Mouse (Mus musculus) testis, adult 2 months (tissue): ENCODE measurements around the gene Rpap1. TPM values are rescaled to one million over a fixed set of nuclear protein-coding genes. Genes with fewer than 3 reads are reported as not detected.

Source experiments
- H3K27ac ChIP-seq: fragments of 200-500 bp; 2 replicates; pipeline ENCODE4 v1.5.1; 2012; ENCODE audit warnings: low read depth, low read length; ENCODE audit not compliant: control insufficient read depth, insufficient read depth
- H3K27me3 ChIP-seq: fragments of 200-500 bp; 2 replicates; pipeline ENCODE4 v1.6.1; 2012; ENCODE audit warnings: mild to moderate bottlenecking, low read length, moderate library complexity; ENCODE audit not compliant: control insufficient read depth, insufficient read depth
- H3K36me3 ChIP-seq: fragments of 200-500 bp; 2 replicates; pipeline ENCODE4 v1.6.1; 2012; ENCODE audit warnings: mild to moderate bottlenecking, low read length; ENCODE audit not compliant: control insufficient read depth, insufficient read depth
- H3K4me1 ChIP-seq: fragments of 200-500 bp; 2 replicates; pipeline ENCODE4 v1.6.1; 2012; ENCODE audit warnings: low read length; ENCODE audit not compliant: control insufficient read depth, insufficient read depth
- H3K4me3 ChIP-seq: fragments of 200-500 bp; 2 replicates; pipeline ENCODE4 v1.5.1; 2012; ENCODE audit warnings: low read depth, mild to moderate bottlenecking, low read length, moderate library complexity, mixed read lengths; ENCODE audit not compliant: control insufficient read depth
- CTCF ChIP-seq: fragments of 200-500 bp; IDR thresholded peaks from 2 replicates; pipeline ENCODE4 v1.5.1; 2012; ENCODE audit warnings: low read depth, mild to moderate bottlenecking, inconsistent platforms, low read length, moderate library complexity; ENCODE audit not compliant: control insufficient read depth, insufficient read depth, insufficient replicate concordance
- POLR2A ChIP-seq: fragments of 200-500 bp; IDR thresholded peaks from 2 replicates; pipeline ENCODE4 v1.6.1; 2012; ENCODE audit warnings: low read depth, mild to moderate bottlenecking, inconsistent platforms, low read length, moderate library complexity; ENCODE audit not compliant: control insufficient read depth
- polyA plus RNA-seq: library from polyadenylated mRNA; depleted of rRNA; stranded (reverse); fragments of >200 nt; gene quantifications from 2 replicates; pipeline ENCODE4 v1.2.3, GENCODE M21; 2012

Rpap1 gene
- polyA plus RNA-seq, 1 experiment, result 13.7 TPM

DNA sequence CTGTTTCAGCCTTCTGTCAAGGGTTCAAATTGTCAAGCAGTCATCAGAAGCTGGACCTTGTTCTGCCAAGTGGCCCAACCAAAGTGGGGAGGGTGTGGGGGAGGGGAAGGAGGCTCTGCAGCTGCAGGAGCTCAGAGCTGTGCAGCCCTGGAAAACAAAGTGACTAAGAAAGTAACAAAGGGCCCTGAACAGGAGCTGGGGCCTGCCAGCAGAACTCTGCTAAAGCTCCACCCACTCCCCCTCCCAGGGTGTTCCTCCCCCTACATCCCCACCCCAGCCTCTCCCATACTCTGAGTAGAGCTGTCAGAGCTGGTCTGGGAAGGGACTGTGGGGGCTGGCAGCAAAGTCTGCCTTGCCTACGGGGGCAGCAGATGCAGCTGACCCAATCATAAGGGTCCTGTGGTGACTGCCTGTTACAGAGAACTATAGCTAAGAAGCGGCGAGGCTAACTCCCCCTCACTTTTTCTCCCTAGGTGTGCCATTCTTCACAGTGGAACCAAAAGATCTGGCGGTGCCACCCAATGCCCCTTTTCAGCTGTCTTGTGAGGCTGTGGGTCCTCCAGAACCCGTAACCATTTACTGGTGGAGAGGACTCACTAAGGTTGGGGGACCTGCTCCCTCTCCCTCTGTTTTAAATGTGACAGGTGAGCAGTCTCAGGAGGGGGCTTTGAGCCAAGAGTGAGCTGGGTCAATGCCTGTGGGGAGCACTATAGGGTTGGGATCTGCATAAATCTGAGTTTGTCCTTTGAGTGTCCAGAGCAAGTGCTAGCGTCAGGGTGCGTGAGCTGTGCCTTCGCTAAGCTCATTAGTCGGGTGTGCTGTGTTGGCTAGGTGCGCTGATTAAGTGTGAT is 15.7 kb upstream of the Rpap1 start:
- peak overlapping the region; percentile 30; the same call in 1 of the 2 replicates for H3K27ac ChIP-seq
- peaks cover 14% of the 10 kb centered on the region for H3K4me1 ChIP-seq
- no peaks in the 10 kb centered on the region for H3K36me3 ChIP-seq
- no peak for TF ChIP-seq POLR2A
- no peak for TF ChIP-seq CTCF
- H3K27me3 ChIP-seq, result peaks cover 2% of the 10 kb centered on the region
- H3K4me3 ChIP-seq, result no peak overlapping the region

DNA sequence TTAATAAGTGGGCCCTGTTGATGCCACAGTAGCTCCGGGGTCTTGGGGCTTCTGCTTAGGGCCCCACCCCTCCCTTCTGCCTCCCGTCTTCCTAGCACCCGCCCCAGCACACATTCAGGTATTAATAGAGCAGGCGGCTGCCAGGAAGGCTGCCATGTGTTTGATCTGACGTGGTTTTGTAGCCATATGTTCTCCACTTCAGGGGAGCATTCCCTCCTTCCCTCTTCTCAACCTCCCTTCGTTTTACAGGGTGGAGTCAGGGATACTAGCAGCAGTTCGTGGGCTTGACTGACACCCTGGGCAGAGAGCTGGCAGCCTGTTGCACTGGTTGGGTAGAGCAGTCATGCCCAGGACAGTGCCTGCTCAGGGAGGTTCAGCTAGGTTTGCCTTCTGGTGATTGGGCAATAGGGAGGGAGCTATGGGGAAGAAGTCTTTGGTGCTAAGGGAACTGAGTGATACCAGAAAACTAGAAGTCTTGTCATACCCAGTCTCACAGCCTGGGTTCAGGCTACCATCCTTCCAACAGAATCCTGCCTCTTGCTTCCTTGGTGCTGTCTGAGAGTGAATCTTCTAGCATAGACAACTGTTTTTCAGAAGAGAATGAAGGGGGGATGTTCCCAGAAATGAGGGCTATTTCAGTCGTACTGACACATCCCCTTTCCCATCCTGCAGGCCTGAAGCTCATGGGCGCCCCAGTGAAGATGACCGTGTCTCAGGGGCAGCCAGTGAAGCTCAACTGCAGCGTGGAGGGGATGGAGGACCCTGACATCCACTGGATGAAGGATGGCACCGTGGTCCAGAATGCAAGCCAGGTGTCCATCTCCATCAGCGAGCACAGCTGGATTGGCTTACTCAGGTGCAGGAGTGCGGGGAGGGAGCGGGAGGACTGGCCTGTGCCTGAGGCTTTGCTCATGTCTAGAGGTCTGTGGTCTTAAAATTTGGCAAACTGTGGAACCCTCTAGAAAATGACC is 13.8 kb upstream of the Rpap1 start:
- H3K4me3 ChIP-seq, result no peak overlapping the region
- TF ChIP-seq CTCF, result no peak
- TF ChIP-seq POLR2A, result no peak
- H3K36me3 ChIP-seq, result no peaks in the 10 kb centered on the region
- peaks cover 14% of the 10 kb centered on the region for H3K4me1 ChIP-seq
- H3K27ac ChIP-seq, result no peak overlapping the region
- peaks cover 2% of the 10 kb centered on the region for H3K27me3 ChIP-seq

DNA sequence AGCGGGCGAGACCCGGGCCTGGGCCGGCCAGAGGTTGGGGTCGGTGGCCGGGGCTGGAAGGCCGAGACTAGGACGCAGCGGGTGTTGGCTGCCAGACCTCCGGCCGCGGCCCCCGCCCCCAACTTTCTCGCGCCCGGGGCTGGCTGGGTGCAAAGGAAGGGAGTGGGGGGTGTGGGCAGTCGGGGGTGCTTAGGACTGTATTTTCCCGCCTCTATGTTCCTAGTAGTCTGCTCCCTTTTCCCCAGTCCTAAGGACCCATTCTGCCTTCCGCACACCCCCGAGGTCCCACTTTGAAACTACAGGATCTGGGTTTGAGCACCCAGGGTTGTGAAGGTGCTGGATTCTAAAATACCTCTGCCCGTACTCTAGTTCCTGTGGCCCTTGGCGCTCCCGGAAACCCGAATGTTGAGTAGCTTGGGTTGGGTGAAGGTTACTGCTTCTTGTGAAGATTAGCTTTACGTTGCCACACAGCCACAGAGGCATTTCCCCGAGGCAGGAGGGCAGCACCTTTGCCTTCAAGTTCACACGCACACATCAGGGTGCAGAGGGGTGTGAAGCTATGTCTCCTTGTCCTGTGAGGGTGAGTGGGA is 12.7 kb upstream of the Rpap1 start:
- Histone ChIP-seq H3K27ac (peak overlapping the region; percentile 66), H3K27me3 (peaks cover 2% of the 10 kb centered on the region), H3K36me3 (no peaks in the 10 kb centered on the region), H3K4me3 (peak overlapping the region; percentile 73), H3K4me1 (peaks cover 14% of the 10 kb centered on the region)
- TF ChIP-seq POLR2A (0 out of 2 replicates have a peak, but pooled peaks have one; percentile 20), CTCF (no peak)

DNA sequence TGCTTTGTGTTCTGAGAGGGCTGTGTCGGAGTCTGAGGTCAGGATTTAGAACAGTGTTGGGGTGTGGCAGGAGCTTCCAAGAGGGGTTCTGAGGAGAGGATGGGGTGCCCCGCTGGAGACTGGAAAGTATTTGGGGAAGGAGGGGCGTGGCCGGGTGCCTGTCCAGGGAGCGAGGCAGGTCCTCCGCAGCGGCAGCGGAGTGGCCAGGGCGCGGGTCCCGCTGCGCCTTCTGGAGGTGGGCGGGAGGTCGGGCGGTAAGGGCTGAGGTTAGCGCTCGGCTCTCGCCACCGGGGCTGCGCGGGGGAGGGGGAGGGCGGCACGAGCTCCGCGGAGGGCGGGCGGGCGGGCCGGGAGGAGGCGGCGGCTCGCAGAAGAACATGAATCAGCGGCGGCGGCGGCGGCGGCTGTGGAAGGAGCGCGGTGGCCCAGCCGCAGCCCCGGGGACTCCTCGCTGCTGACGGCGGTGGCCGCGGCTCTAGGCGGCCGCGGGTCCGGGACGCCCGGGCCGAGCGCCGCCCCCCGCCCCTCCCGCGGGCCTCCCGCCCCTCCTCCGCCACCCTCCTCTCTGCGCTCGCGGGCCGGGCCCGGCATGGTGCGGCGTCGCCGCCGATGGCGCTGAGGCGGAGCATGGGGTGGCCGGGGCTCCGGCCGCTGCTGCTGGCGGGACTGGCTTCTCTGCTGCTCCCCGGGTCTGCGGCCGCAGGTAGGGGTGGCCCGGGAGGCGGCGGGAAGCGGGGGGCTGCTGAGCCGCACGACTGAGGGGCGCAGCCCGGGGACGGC is 12.0 kb upstream of the Rpap1 start:
- Histone ChIP-seq H3K27ac (peak overlapping the region; percentile 66), H3K36me3 (no peaks in the 10 kb centered on the region), H3K4me3 (peak overlapping the region; percentile 76), H3K27me3 (peaks cover 2% of the 10 kb centered on the region), H3K4me1 (peaks cover 14% of the 10 kb centered on the region)
- TF ChIP-seq CTCF (no peak), POLR2A (no peak)

DNA sequence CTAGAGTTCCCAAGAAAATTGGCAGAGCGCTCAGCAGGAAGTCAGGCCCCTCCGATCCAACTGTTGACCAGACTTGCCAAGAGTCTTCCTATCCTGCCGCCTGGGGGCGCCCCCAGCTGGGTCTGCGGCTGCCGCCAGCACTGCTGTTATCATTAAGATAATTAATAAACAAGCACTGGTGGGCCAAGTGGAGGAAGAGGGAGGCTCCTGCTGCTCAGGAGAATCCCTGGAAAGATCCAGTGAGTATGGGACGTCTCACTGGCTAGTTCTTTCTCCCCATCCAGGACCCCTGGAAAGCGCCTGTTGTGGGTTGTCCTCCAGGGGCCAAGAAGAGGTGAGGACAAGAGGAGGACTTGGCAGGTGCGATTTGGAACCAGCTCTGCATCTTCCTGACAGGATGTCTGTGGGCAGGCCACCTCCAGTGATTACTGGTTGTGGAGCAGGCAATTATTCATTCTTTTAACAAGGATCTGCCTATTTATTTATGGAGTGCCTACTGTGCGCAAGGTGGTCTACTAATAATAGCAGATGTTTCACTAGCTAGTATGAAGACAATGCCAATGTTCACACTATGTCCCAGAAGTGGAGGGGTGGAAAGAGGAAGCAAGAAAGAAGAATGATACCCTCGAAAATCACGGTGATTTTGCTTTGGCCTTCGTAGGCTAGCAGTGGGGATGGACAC is 11.1 kb upstream of the Rpap1 start:
- TF ChIP-seq CTCF (no peak; the same call in 1 of the 2 replicates), POLR2A (no peak)
- Histone ChIP-seq H3K4me3 (no peak overlapping the region; the same call in 1 of the 2 replicates), H3K27me3 (peaks cover 2% of the 10 kb centered on the region), H3K27ac (no peak overlapping the region), H3K4me1 (peaks cover 14% of the 10 kb centered on the region), H3K36me3 (no peaks in the 10 kb centered on the region)

DNA sequence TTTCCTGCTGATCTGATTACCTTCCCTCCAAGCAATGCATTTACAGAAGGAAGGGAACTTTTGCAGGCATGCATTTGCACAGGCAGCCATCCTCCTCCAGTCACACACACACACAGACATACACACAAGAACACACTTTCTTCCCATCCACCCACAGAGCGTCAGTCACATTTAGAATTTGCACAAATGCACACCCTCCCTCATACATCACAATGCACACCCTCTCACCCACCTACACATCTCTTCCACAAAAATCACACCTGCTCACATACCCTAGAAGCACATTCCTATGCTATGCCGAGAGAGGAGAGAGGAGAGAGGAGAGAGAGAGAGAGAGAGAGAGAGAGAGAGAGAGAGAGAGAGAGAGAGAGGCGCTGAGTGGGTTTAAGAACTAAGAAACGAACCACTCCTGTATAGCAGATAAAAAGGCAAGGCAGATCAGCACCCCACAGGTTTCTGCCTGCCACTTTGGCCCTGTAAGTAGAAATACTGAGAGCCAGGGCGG is 10.0 kb upstream of the Rpap1 start, which contains the start of gene Tyro3:
Gene Tyro3, plus strand, starts transcription at position 455 of the 505 bp plus-strand sequence.
- Histone ChIP-seq H3K27me3 (peaks cover 2% of the 10 kb centered on the region), H3K36me3 (no peaks in the 10 kb centered on the region), H3K27ac (no peak within 1 kb of the TSS), H3K4me3 (no peak within 1 kb of the TSS; the same call in 1 of the 2 replicates), H3K4me1 (peaks cover 14% of the 10 kb centered on the region)
- TF ChIP-seq POLR2A (no peak), CTCF (no peak)
